Mouse (Mus musculus) neural tube, embryonic 13.5 days (tissue): ENCODE results near the gene H2-Q6. TPM values are rescaled to one million over a fixed set of nuclear protein-coding genes. Genes with fewer than 3 reads are reported as not detected.

Experiments
- polyA plus RNA-seq: library from polyadenylated mRNA; unstranded; fragments of >200 nt; fragmentation: Nextera tagmentation; extraction: Ambion mirVana; gene quantifications from 2 replicates; pipeline ENCODE4 v1.2.1, GENCODE M21; 2015

H2-Q6 gene
- polyA plus RNA-seq, 1 experiment from 2014 or later = 0.42 TPM

Other genes with a start within 250 kb of the H2-Q6 start
- gene Aif1, start 248.8 kb upstream of the H2-Q6 start, polyA plus RNA-seq = 11.4 and 12.7 TPM in 2 replicates
- gene Lst1, start 236.4 kb upstream of the H2-Q6 start, polyA plus RNA-seq = 7.8 and 8.9 TPM in 2 replicates
- gene Ltb, start 230.4 kb upstream of the H2-Q6 start, polyA plus RNA-seq = 0.22 and 0.58 TPM in 2 replicates
- gene Tnf, start 222.8 kb upstream of the H2-Q6 start, polyA plus RNA-seq = 0.13 TPM in 1 of 2 replicates, not detected in the other
- gene Lta, start 219.5 kb upstream of the H2-Q6 start, polyA plus RNA-seq = 0.42 TPM in 1 of 2 replicates, not detected in the other
- gene Gm16181, start 204.0 kb upstream of the H2-Q6 start, polyA plus RNA-seq = 0.56 TPM in 1 of 2 replicates, not detected in the other
- gene Atp6v1g2, start 191.2 kb upstream of the H2-Q6 start, polyA plus RNA-seq = 58.9 and 66.1 TPM in 2 replicates
- 9.5 and 10.8 TPM in 2 replicates for gene Nfkbil1, start 189.1 kb upstream of the H2-Q6 start, polyA plus RNA-seq
- gene Ddx39b, start 183.1 kb upstream of the H2-Q6 start, polyA plus RNA-seq = 385 and 402 TPM in 2 replicates
- gene H2-D1, start 162.1 kb upstream of the H2-Q6 start, polyA plus RNA-seq = 70.5 and 79.1 TPM in 2 replicates
- gene H2-Q1, start 104.4 kb upstream of the H2-Q6 start, polyA plus RNA-seq = 0.22 TPM in 1 of 2 replicates, not detected in the other
- 0.50 and 0.60 TPM in 2 replicates for gene H2-Q2, start 82.6 kb upstream of the H2-Q6 start, polyA plus RNA-seq
- 1.0 and 1.4 TPM in 2 replicates for gene H2-Q4, start 45.2 kb upstream of the H2-Q6 start, polyA plus RNA-seq
- gene H2-Q7, start 14.3 kb downstream of the H2-Q6 start, polyA plus RNA-seq = 3.4 and 4.0 TPM in 2 replicates
- gene H2-Q10, start 45.2 kb downstream of the H2-Q6 start, polyA plus RNA-seq = not detected in 2 replicates
- gene Pou5f1, start 81.2 kb downstream of the H2-Q6 start, polyA plus RNA-seq = not detected in 2 replicates
- 14.4 and 15.6 TPM in 2 replicates for gene Tcf19, start 92.0 kb downstream of the H2-Q6 start, polyA plus RNA-seq
- gene Cchcr1, start 92.2 kb downstream of the H2-Q6 start, polyA plus RNA-seq = 6.4 and 7.4 TPM in 2 replicates
- gene Psors1c2, start 108.4 kb downstream of the H2-Q6 start, polyA plus RNA-seq = 0.47 and 0.99 TPM in 2 replicates
- gene Cdsn, start 127.3 kb downstream of the H2-Q6 start, polyA plus RNA-seq = not detected in 2 replicates
- not detected in 2 replicates for gene 2300002M23Rik, start 142.6 kb downstream of the H2-Q6 start, polyA plus RNA-seq
- gene Sfta2, start 176.7 kb downstream of the H2-Q6 start, polyA plus RNA-seq = not detected in 2 replicates
- gene Gm9573, start 201.8 kb downstream of the H2-Q6 start, polyA plus RNA-seq = not detected in 2 replicates
- 0.18 and 0.24 TPM in 2 replicates for gene Mucl3, start 218.8 kb downstream of the H2-Q6 start, polyA plus RNA-seq
- gene Vars2, start 242.7 kb downstream of the H2-Q6 start, polyA plus RNA-seq = 10.6 and 11.3 TPM in 2 replicates
- gene Gtf2h4, start 248.9 kb downstream of the H2-Q6 start, polyA plus RNA-seq = 25.5 and 28.8 TPM in 2 replicates